Comparison of ENCODE assay signal across 9 mouse cellular contexts in the genomic region with DNA sequence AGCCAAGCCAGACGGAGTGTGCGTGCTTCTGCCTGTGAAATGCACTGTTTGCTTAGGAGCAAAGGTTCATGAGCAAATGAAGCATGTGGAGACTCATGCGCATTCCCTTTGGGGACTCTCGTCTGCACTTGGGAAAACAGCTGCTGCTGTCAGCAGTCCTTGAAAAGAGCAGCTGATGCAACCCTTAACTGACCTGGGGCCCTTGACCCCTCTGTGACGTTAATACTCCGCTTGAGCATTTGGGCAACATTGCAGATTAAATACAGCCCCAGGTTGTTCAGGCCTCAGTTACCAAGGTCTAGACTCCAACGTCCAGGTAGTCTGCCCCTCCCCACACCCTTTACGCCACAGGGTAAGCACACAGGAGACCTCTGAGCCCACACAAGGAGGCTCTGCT. TPM values are rescaled to one million over a fixed set of nuclear protein-coding genes. Genes with fewer than 3 reads are reported as not detected.
DNase-seq lines count a peak whose midpoint lies in the region; ATAC-seq lines count a peak whose summit lies in the region.
"Had no signal": no experiment of that assay in that cellular context is flagged by ENCODE, and none has a peak within 500 bp of the region (broad histone marks: within the 10 kb centered on the region; RNA-seq: fewer than 3 reads in every experiment).

No protein-coding gene starts in this region.

- 0 out of 2 replicates have a peak overlapping the region, but pooled peaks have one; percentile 3 for H3K4me2 ChIP-seq in intestine, embryonic 14.5 days (ENCODE audit: low read length)
- no peak overlapping the region for H3K4me2 ChIP-seq in liver, embryonic 15.5 days
- no peak overlapping the region for H3K4me2 ChIP-seq in stomach, embryonic 15.5 days

- H3K27me3 ChIP-seq in intestine, embryonic 14.5 days (replicated peaks; ENCODE audit: control insufficient read depth, insufficient read depth, low read length): no peaks in the 10 kb centered on the region
- no peaks in the 10 kb centered on the region for H3K27me3 ChIP-seq in liver, embryonic 15.5 days
- no peaks in the 10 kb centered on the region for H3K27me3 ChIP-seq in stomach, embryonic 15.5 days (replicated peaks)

- H3K9me3 ChIP-seq in intestine, embryonic 14.5 days (ENCODE audit: control insufficient read depth, low read length): no peaks in the 10 kb centered on the region
- no peaks in the 10 kb centered on the region for H3K9me3 ChIP-seq in liver, embryonic 15.5 days (replicated peaks)
- no peaks in the 10 kb centered on the region for H3K9me3 ChIP-seq in stomach, embryonic 15.5 days

- DNase-seq in ovary, postnatal 36 days (ENCODE audit: low spot score): peak; percentile 12
- no peak for DNase-seq in ovary, postnatal 14 days (ENCODE audit: low spot score)
- DNase-seq in intestine, embryonic 14.5 days (ENCODE audit: low spot score): peak; percentile 66
- DNase-seq in thymus, postnatal 0 days (ENCODE audit: low spot score): no peak
- DNase-seq in cerebellum, adult 11-12 months: no peak
- no peak for DNase-seq in layer of hippocampus, adult 9-11 months
- DNase-seq: gastrocnemius, postnatal 14 days had no signal

- H3K27ac ChIP-seq in intestine, embryonic 14.5 days (ENCODE audit: low read depth): peak overlapping the region; percentile 34; the same call in 1 of the 2 replicates
- H3K27ac ChIP-seq in liver, embryonic 15.5 days (replicated peaks): peak overlapping the region; percentile 68
- peak overlapping the region; percentile 48 for H3K27ac ChIP-seq in stomach, embryonic 15.5 days

- H3K4me3 ChIP-seq in intestine, embryonic 14.5 days (ENCODE audit: low read depth, low read length): no peak overlapping the region
- no peak overlapping the region for H3K4me3 ChIP-seq in liver, embryonic 15.5 days (replicated peaks)
- H3K4me3 ChIP-seq in stomach, embryonic 15.5 days (replicated peaks): no peak overlapping the region

- H3K9ac ChIP-seq in intestine, embryonic 14.5 days (ENCODE audit: low read length): no peak overlapping the region
- no peak overlapping the region for H3K9ac ChIP-seq in liver, embryonic 15.5 days
- no peak overlapping the region for H3K9ac ChIP-seq in stomach, embryonic 15.5 days

- H3K36me3 ChIP-seq in intestine, embryonic 14.5 days (ENCODE audit: control insufficient read depth, insufficient read depth, low read length): no peaks in the 10 kb centered on the region
- no peaks in the 10 kb centered on the region for H3K36me3 ChIP-seq in liver, embryonic 15.5 days (replicated peaks)
- no peaks in the 10 kb centered on the region for H3K36me3 ChIP-seq in stomach, embryonic 15.5 days

- ATAC-seq in intestine, embryonic 14.5 days (replicated peaks; ENCODE audit: low FRiP score, low TSS enrichment, low read depth): peak; percentile 83
- ATAC-seq in liver, embryonic 15.5 days (ENCODE audit: insufficient read depth): peak; percentile 80
- peak; percentile 90 for ATAC-seq in stomach, embryonic 15.5 days (ENCODE audit: insufficient read depth, low FRiP score, low read depth)

- WGBS in intestine, embryonic 14.5 days: 23% methylated on average over 8 of the region's 8 CpGs
- WGBS in liver, embryonic 15.5 days (ENCODE audit: insufficient replicate concordance): 57% methylated on average over 8 of the region's 8 CpGs
- WGBS in stomach, embryonic 15.5 days: 24% methylated on average over 8 of the region's 8 CpGs

- peaks cover 6% of the 10 kb centered on the region; the same call in 1 of the 2 replicates for H3K4me1 ChIP-seq in intestine, embryonic 14.5 days (replicated peaks; ENCODE audit: control insufficient read depth, insufficient read depth, low read length)
- H3K4me1 ChIP-seq in liver, embryonic 15.5 days (replicated peaks): peaks cover 47% of the 10 kb centered on the region
- H3K4me1 ChIP-seq in stomach, embryonic 15.5 days: no peaks in the 10 kb centered on the region; the same call in 1 of the 2 replicates

RNA-seq across cellular contexts. Expression of a gene that starts 20.1 kb away (rescaled TPM):
- 0.47 and 0.51 TPM in 2 replicates for polyA plus RNA-seq in intestine, embryonic 14.5 days (2014; fragmentation: Nextera tagmentation; extraction: Ambion mirVana)
- polyA plus RNA-seq in liver, embryonic 15.5 days (2015; fragmentation: Nextera tagmentation; extraction: Ambion mirVana): 43.1 and 93.2 TPM in 2 replicates
- 2.3 and 2.9 TPM in 2 replicates for polyA plus RNA-seq in stomach, embryonic 15.5 days (2015; fragmentation: Nextera tagmentation; extraction: Ambion mirVana)
- polyA plus RNA-seq in thymus, postnatal 0 days (2015; fragmentation: Nextera tagmentation; extraction: Ambion mirVana): 15.4 and 18.0 TPM in 2 replicates

RNA-seq across cellular contexts. Expression of a gene that starts 49.9 kb away (rescaled TPM):
- polyA plus RNA-seq in intestine, embryonic 14.5 days (2014; fragmentation: Nextera tagmentation; extraction: Ambion mirVana): 123 and 142 TPM in 2 replicates
- polyA plus RNA-seq in liver, embryonic 15.5 days (2015; fragmentation: Nextera tagmentation; extraction: Ambion mirVana): 0.44 and 1.0 TPM in 2 replicates
- polyA plus RNA-seq in stomach, embryonic 15.5 days (2015; fragmentation: Nextera tagmentation; extraction: Ambion mirVana): 87.8 and 98.7 TPM in 2 replicates
- polyA plus RNA-seq in thymus, postnatal 0 days (2015; fragmentation: Nextera tagmentation; extraction: Ambion mirVana): 0.40 and 0.42 TPM in 2 replicates

RNA-seq across cellular contexts. Expression of a gene that starts 56.5 kb away (rescaled TPM):
- 135 and 152 TPM in 2 replicates for polyA plus RNA-seq in intestine, embryonic 14.5 days (2014; fragmentation: Nextera tagmentation; extraction: Ambion mirVana)
- polyA plus RNA-seq in liver, embryonic 15.5 days (2015; fragmentation: Nextera tagmentation; extraction: Ambion mirVana): 14.6 and 15.6 TPM in 2 replicates
- 104 and 114 TPM in 2 replicates for polyA plus RNA-seq in stomach, embryonic 15.5 days (2015; fragmentation: Nextera tagmentation; extraction: Ambion mirVana)
- 60.5 and 69.4 TPM in 2 replicates for polyA plus RNA-seq in thymus, postnatal 0 days (2015; fragmentation: Nextera tagmentation; extraction: Ambion mirVana)

Comparison
In these comparisons a context has a peak if more than half of its experiments do, and no peak if none do; other contexts are left out.
1. DNase-seq: peak in ovary, postnatal 36 days (single experiment) and intestine, embryonic 14.5 days (single experiment); none in ovary, postnatal 14 days (single experiment), thymus, postnatal 0 days (single experiment), cerebellum, adult 11-12 months (single experiment) and layer of hippocampus, adult 9-11 months (single experiment).
2. RNA of a gene that starts 49.9 kb away (polyA plus RNA-seq): 123 to 142 TPM in intestine, embryonic 14.5 days and 87.8 to 98.7 TPM in stomach, embryonic 15.5 days; 0.44 to 1.0 TPM in liver, embryonic 15.5 days and 0.40 to 0.42 TPM in thymus, postnatal 0 days; every median in the first group is over 10 times any median in the second.
3. Peak in every context shown above with its lines, with median percentiles within 50 percentile points of each other: ATAC-seq and H3K27ac ChIP-seq.